ENCODE assay signal across 25 mouse cellular contexts in the genomic region with DNA sequence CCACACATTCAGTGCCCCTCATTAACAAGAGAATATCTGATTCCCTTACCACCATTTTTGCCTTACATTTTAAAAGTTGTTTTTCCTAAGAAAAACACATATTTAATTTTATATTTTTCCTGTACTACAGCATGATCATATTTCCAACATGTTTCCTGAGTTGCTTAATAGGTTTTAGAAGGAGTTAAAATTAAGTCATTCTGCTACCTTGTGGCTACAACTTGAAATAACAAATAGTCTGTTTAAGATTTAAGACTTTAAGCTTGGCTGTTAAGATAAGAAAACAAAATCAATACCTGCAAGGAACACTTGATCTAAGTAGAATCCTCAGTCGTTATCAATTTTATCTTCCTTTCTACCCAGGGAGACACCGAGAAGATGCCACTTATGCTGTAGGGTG.
DNase-seq lines count a peak whose midpoint lies in the region; ATAC-seq and TF ChIP-seq lines count a peak whose summit lies in the region.
"Had no signal": no experiment of that assay in that cellular context is flagged by ENCODE, and none has a peak within 500 bp of the region (broad histone marks: within the 10 kb centered on the region; RNA-seq: fewer than 3 reads in every experiment).

No protein-coding gene starts in this region.

- ATAC-seq in hindbrain, postnatal 0 days: no peak
- no peak for ATAC-seq in hindbrain, embryonic 12.5 days (ENCODE audit: low FRiP score)
- ATAC-seq in liver, embryonic 12.5 days: no peak
- no peak for ATAC-seq in Patski
- ATAC-seq: midbrain, embryonic 15.5 days had no signal

- no peak for TF ChIP-seq CTCF in hindbrain, postnatal 0 days (IDR thresholded peaks at IDR 0.05; ENCODE audit: low read depth)
- no peak for TF ChIP-seq CTCF in liver, adult 2 months (IDR thresholded peaks at IDR 0.05; ENCODE audit: low read depth, low read length)
- TF ChIP-seq CTCF in Patski (IDR thresholded peaks at IDR 0.05): peak; percentile 20

- no peaks in the 10 kb centered on the region for H3K36me3 ChIP-seq in hindbrain, postnatal 0 days (ENCODE audit: insufficient read depth, low read length)
- no peaks in the 10 kb centered on the region for H3K36me3 ChIP-seq in hindbrain, embryonic 12.5 days
- no peaks in the 10 kb centered on the region for H3K36me3 ChIP-seq in liver, adult 2 months (ENCODE audit: control insufficient read depth, insufficient read depth, low read length)
- H3K36me3 ChIP-seq in liver, embryonic 12.5 days: no peaks in the 10 kb centered on the region
- H3K36me3 ChIP-seq: embryonic facial prominence, embryonic 10.5 days; forebrain, embryonic 10.5 days; limb, embryonic 15.5 days; lung, embryonic 15.5 days; midbrain, embryonic 15.5 days; neural tube, embryonic 13.5 days had no signal

- CTCF ChIA-PET in Patski (lab: Charles Lee): interaction anchor here (1.8 to 2.1 kb wide), 2 partner anchors 119 to 240 kb away, joined by 6 read pairs; no protein-coding TSS in a partner anchor

- no peak overlapping the region for H3K27ac ChIP-seq in hindbrain, postnatal 0 days
- no peak overlapping the region for H3K27ac ChIP-seq in hindbrain, embryonic 12.5 days
- no peak overlapping the region for H3K27ac ChIP-seq in liver, adult 2 months (replicated peaks; ENCODE audit: insufficient read depth, low read depth, low read length)
- no peak overlapping the region for H3K27ac ChIP-seq in liver, embryonic 12.5 days
- H3K27ac ChIP-seq: embryonic facial prominence, embryonic 10.5 days; forebrain, embryonic 10.5 days; limb, embryonic 15.5 days; lung, embryonic 15.5 days; midbrain, embryonic 15.5 days; neural tube, embryonic 13.5 days had no signal

- H3K9ac ChIP-seq in hindbrain, postnatal 0 days (replicated peaks; ENCODE audit: low read length): no peak overlapping the region
- H3K9ac ChIP-seq in hindbrain, embryonic 12.5 days: no peak overlapping the region
- H3K9ac ChIP-seq in liver, adult 2 months (ENCODE audit: low read depth, low read length): no peak overlapping the region
- H3K9ac ChIP-seq in liver, embryonic 12.5 days: no peak overlapping the region
- H3K9ac ChIP-seq: limb, embryonic 15.5 days; lung, embryonic 15.5 days; midbrain, embryonic 15.5 days; neural tube, embryonic 13.5 days had no signal

- H3K4me2 ChIP-seq in hindbrain, postnatal 0 days (ENCODE audit: low read depth, low read length): no peak overlapping the region
- H3K4me2 ChIP-seq in hindbrain, embryonic 12.5 days (replicated peaks): no peak overlapping the region
- no peak overlapping the region for H3K4me2 ChIP-seq in liver, embryonic 12.5 days
- H3K4me2 ChIP-seq: heart, embryonic 11.5 days; limb, embryonic 15.5 days; lung, embryonic 15.5 days; midbrain, embryonic 15.5 days; neural tube, embryonic 13.5 days had no signal

- no peaks in the 10 kb centered on the region for H3K4me1 ChIP-seq in hindbrain, postnatal 0 days (ENCODE audit: insufficient read depth, low read length)
- H3K4me1 ChIP-seq in hindbrain, embryonic 12.5 days: no peaks in the 10 kb centered on the region
- H3K4me1 ChIP-seq in liver, adult 2 months (ENCODE audit: control insufficient read depth, insufficient read depth, low read length): no peaks in the 10 kb centered on the region
- no peaks in the 10 kb centered on the region for H3K4me1 ChIP-seq in liver, embryonic 12.5 days
- H3K4me1 ChIP-seq: embryonic facial prominence, embryonic 10.5 days; forebrain, embryonic 10.5 days; limb, embryonic 15.5 days; lung, embryonic 15.5 days; midbrain, embryonic 15.5 days; neural tube, embryonic 13.5 days had no signal

- POLR2A ChIA-PET in Patski (lab: Charles Lee): no interaction called here

- in situ Hi-C loops in Patski (cut with MboI; ENCODE audit: low pct_unique_long_range_greater_than_20kb): loop anchor here (25.0 kb wide), 1 partner anchor 382 kb away; no protein-coding TSS in a partner anchor

- H3K9me3 ChIP-seq in hindbrain, postnatal 0 days (ENCODE audit: low read length): no peaks in the 10 kb centered on the region
- H3K9me3 ChIP-seq in hindbrain, embryonic 12.5 days (replicated peaks): no peaks in the 10 kb centered on the region
- no peaks in the 10 kb centered on the region for H3K9me3 ChIP-seq in liver, embryonic 12.5 days (replicated peaks)
- H3K9me3 ChIP-seq: embryonic facial prominence, embryonic 10.5 days; forebrain, embryonic 10.5 days; limb, embryonic 15.5 days; lung, embryonic 15.5 days; midbrain, embryonic 15.5 days; neural tube, embryonic 13.5 days had no signal

- 72% methylated on average over 2 of the region's 2 CpGs for WGBS in hindbrain, postnatal 0 days
- 83% methylated on average over 2 of the region's 2 CpGs for WGBS in hindbrain, embryonic 12.5 days
- 22% methylated on average over 2 of the region's 2 CpGs for WGBS in liver, adult 2 months
- WGBS in liver, embryonic 12.5 days (ENCODE audit: insufficient replicate concordance): 32% methylated on average over 2 of the region's 2 CpGs

- peak; percentile 6 for DNase-seq in hindbrain, postnatal 0 days (ENCODE audit: low spot score)
- DNase-seq in liver, adult 2 months (ENCODE audit: extremely low read depth, low read depth, low spot score): peak; percentile 21
- DNase-seq in 416B (ENCODE audit: low read depth) (peak; percentile 13), Patski (ENCODE audit: low read depth, low spot score) (no peak)
- no peak for DNase-seq in spleen, adult 12 weeks (ENCODE audit: low spot score)
- DNase-seq: adrenal gland, postnatal 36 days; cerebellum, postnatal 10 days; heart, postnatal 10 days; kidney, adult 8-10 months; kidney, postnatal 25 days; layer of hippocampus, adult 9-11 months; left cerebral cortex, postnatal 4 days; lung, postnatal 4 days; retina, postnatal 1 day; thymus, postnatal 36 days had no signal

- no peak for TF ChIP-seq POLR2A in liver, adult 2 months (IDR thresholded peaks at IDR 0.05; ENCODE audit: extremely low read depth, insufficient read depth, low read length)

- no peaks in the 10 kb centered on the region for H3K27me3 ChIP-seq in hindbrain, postnatal 0 days (ENCODE audit: insufficient read depth, low read length)
- no peaks in the 10 kb centered on the region for H3K27me3 ChIP-seq in hindbrain, embryonic 12.5 days
- peaks cover 2% of the 10 kb centered on the region; the same call in 1 of the 2 replicates for H3K27me3 ChIP-seq in liver, adult 2 months (ENCODE audit: control insufficient read depth, insufficient read depth, low read length)
- H3K27me3 ChIP-seq in liver, embryonic 12.5 days (replicated peaks): no peaks in the 10 kb centered on the region
- H3K27me3 ChIP-seq in Patski: no peaks in the 10 kb centered on the region
- H3K27me3 ChIP-seq: limb, embryonic 15.5 days; lung, embryonic 15.5 days; midbrain, embryonic 15.5 days; neural tube, embryonic 13.5 days had no signal

- no peak overlapping the region for H3K4me3 ChIP-seq in hindbrain, postnatal 0 days (ENCODE audit: low read length)
- H3K4me3 ChIP-seq in hindbrain, embryonic 12.5 days: no peak overlapping the region
- no peak overlapping the region for H3K4me3 ChIP-seq in liver, adult 2 months (ENCODE audit: insufficient read depth, low read depth, low read length)
- H3K4me3 ChIP-seq in liver, embryonic 12.5 days: no peak overlapping the region
- H3K4me3 ChIP-seq: embryonic facial prominence, embryonic 10.5 days; forebrain, embryonic 10.5 days; limb, embryonic 15.5 days; lung, embryonic 15.5 days; midbrain, embryonic 15.5 days; myocyte; neural tube, embryonic 13.5 days had no signal

- no peaks in the 10 kb centered on the region for H3K79me2 ChIP-seq in liver, adult 2 months (ENCODE audit: control insufficient read depth, insufficient read depth, low read length)

Comparison
In these comparisons a context has a peak if more than half of its experiments do, and no peak if none do; other contexts are left out.
1. DNase-seq: peak in hindbrain, postnatal 0 days (single experiment), liver, adult 2 months (single experiment) and 416B (single experiment); none in Patski (single experiment) and spleen, adult 12 weeks (single experiment).